Mouse (Mus musculus): ENCODE measurements around the gene Bcat1. TPM values are rescaled to one million over a fixed set of nuclear protein-coding genes. Genes with fewer than 3 reads are reported as not detected.

Bcat1 gene
- polyA plus RNA-seq, 1 experiment from 2014 or later: 1.2 TPM

DNA sequence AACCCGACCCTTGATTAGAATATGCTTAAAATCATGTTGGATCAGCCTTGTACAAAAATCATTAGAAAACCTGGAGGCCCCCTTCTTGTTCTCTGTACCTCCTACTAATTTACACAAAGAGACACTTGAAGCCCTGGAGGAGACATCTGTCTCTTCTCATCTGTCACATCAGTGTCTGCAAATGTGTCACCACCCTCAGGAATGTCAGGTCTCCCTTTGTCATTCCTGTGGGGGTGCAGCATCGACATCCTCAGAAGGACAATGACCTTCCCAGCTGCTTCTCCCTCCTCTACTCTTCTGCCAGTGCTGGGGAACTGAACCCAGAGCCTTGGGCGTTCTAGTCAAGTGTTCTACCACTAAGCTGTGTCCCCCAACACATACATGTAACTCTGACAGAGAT, 83.9 kb downstream of the Bcat1 start:
- Histone ChIP-seq H3K4me1 (ENCODE audit: control insufficient read depth, low read depth, low read length) (no peaks in the 10 kb centered on the region), H3K9ac (ENCODE audit: low read depth, low read length) (no peak overlapping the region), H3K4me3 (ENCODE audit: low read depth, low read length) (no peak overlapping the region), H3K4me2 (ENCODE audit: low read depth, low read length) (no peak overlapping the region), H3K36me3 (ENCODE audit: control insufficient read depth, insufficient read depth) (no peaks in the 10 kb centered on the region), H3K27ac (ENCODE audit: low read length) (no peak overlapping the region), H3K9me3 (replicated peaks; ENCODE audit: control insufficient read depth, low read length) (no peaks in the 10 kb centered on the region; the same call in 1 of the 2 replicates), H3K27me3 (ENCODE audit: control insufficient read depth, insufficient read depth, low read depth, low read length) (no peaks in the 10 kb centered on the region)
- ATAC-seq (ENCODE audit: low read depth): no peak
- WGBS (ENCODE audit: insufficient replicate concordance): 41% methylated on average over 3 of the region's 3 CpGs

DNA sequence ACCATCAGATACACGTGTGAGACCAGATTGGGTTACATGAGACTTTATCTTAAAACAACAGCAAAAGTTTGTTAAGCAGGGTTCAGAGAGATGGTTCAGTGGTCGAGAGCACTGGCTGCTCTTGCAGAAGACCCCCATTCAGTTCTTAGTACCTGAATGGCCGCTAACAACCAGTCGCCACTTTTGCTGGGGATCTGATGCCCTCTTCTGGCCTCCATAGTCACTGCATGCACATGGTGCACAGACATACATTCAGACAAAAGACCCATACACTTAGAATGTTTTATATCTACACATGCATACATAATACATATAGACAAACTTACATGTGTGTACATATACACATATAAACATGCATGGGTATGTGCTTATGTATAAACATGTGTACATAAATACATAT, 86.8 kb downstream of the Bcat1 start:
- H3K4me2 ChIP-seq (ENCODE audit: low read depth, low read length): no peak overlapping the region
- H3K4me3 ChIP-seq (ENCODE audit: low read depth, low read length): no peak overlapping the region
- no peaks in the 10 kb centered on the region for H3K27me3 ChIP-seq (ENCODE audit: control insufficient read depth, insufficient read depth, low read depth, low read length)
- no peak overlapping the region for H3K9ac ChIP-seq (ENCODE audit: low read depth, low read length)
- H3K27ac ChIP-seq (ENCODE audit: low read length): no peak overlapping the region
- ATAC-seq (ENCODE audit: low read depth): no peak
- H3K36me3 ChIP-seq (ENCODE audit: control insufficient read depth, insufficient read depth): no peaks in the 10 kb centered on the region
- H3K9me3 ChIP-seq (replicated peaks; ENCODE audit: control insufficient read depth, low read length): no peaks in the 10 kb centered on the region; the same call in 1 of the 2 replicates
- no peaks in the 10 kb centered on the region for H3K4me1 ChIP-seq (ENCODE audit: control insufficient read depth, low read depth, low read length)
- 68% methylated on average over 4 of the region's 4 CpGs for WGBS (ENCODE audit: insufficient replicate concordance)

DNA sequence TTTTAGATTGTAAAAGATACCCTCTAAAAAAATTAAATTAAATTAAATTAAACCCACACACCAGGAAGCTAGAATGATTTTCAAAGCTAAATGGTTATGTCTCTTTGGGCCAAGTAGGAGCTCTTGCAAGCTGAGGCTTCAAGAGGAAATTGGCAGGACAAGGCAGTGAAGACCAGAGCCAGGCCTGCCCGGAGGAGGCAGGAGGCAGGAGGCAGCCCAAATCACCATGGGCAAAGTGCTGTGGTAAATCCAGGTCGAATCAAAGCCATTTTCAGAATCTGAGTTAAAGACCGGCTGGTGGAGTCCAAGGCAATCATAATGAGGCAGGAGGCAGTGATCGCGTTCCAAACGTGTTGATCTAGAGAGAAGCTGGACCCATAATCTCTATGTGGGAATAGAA, 88.3 kb downstream of the Bcat1 start:
- Histone ChIP-seq H3K9me3 (replicated peaks; ENCODE audit: control insufficient read depth, low read length) (no peaks in the 10 kb centered on the region; the same call in 1 of the 2 replicates), H3K4me3 (ENCODE audit: low read depth, low read length) (no peak overlapping the region), H3K36me3 (ENCODE audit: control insufficient read depth, insufficient read depth) (no peaks in the 10 kb centered on the region), H3K27ac (ENCODE audit: low read length) (no peak overlapping the region), H3K9ac (ENCODE audit: low read depth, low read length) (no peak overlapping the region), H3K27me3 (ENCODE audit: control insufficient read depth, insufficient read depth, low read depth, low read length) (no peaks in the 10 kb centered on the region), H3K4me1 (ENCODE audit: control insufficient read depth, low read depth, low read length) (no peaks in the 10 kb centered on the region), H3K4me2 (ENCODE audit: low read depth, low read length) (no peak overlapping the region)
- WGBS (ENCODE audit: insufficient replicate concordance): 60% methylated on average over 6 of the region's 6 CpGs
- ATAC-seq (ENCODE audit: low read depth): no peak

DNA sequence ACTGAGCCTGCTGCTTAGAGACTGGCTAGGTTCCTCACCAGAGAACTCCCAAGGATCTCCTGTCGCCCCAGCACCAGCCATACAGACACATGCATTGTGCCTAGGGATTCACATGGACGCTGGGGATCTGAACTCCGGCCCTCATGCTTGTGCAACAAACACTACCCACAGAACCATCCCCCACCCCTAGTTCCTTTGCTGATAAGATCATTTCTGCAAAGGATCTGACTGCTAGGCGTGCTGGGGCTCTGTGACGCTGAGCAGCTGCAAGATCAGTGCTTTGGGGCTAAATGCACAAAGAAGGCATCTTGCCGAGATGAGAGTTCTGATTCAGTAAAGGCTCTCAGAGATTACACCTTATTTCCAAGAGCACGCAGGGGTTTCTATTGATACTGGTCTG, 88.8 kb downstream of the Bcat1 start:
- WGBS (ENCODE audit: insufficient replicate concordance): 41% methylated on average over 7 of the region's 7 CpGs
- no peaks in the 10 kb centered on the region for H3K27me3 ChIP-seq (ENCODE audit: control insufficient read depth, insufficient read depth, low read depth, low read length)
- H3K9me3 ChIP-seq (replicated peaks; ENCODE audit: control insufficient read depth, low read length): no peaks in the 10 kb centered on the region; the same call in 1 of the 2 replicates
- H3K4me3 ChIP-seq (ENCODE audit: low read depth, low read length): no peak overlapping the region
- H3K36me3 ChIP-seq (ENCODE audit: control insufficient read depth, insufficient read depth): no peaks in the 10 kb centered on the region
- H3K9ac ChIP-seq (ENCODE audit: low read depth, low read length): no peak overlapping the region
- no peak overlapping the region for H3K4me2 ChIP-seq (ENCODE audit: low read depth, low read length)
- no peak overlapping the region for H3K27ac ChIP-seq (ENCODE audit: low read length)
- no peak for ATAC-seq (ENCODE audit: low read depth)
- H3K4me1 ChIP-seq (ENCODE audit: control insufficient read depth, low read depth, low read length): no peaks in the 10 kb centered on the region

DNA sequence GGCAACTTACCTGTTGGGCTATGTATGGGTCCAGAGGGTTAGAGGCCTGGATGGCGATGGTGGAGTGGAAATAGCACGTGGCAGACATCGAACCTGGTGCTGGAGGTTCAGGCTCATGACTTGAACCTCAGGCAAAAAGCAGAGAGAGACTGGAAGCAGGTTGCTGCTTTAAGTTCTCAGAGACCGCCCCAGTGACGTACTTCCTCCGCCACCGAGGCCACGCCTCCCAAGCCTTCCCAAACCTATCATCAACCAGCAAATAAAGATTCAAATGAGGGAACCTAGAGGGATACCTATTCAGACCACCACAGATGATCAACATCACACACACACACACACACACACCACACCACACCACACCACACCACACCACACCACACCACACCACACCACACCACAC, 91.8 kb downstream of the Bcat1 start:
- no peak overlapping the region for H3K4me3 ChIP-seq (ENCODE audit: low read depth, low read length)
- ATAC-seq (ENCODE audit: low read depth): no peak
- 82% methylated on average over 8 of the region's 8 CpGs for WGBS (ENCODE audit: insufficient replicate concordance)
- H3K4me1 ChIP-seq (ENCODE audit: control insufficient read depth, low read depth, low read length): no peaks in the 10 kb centered on the region
- H3K27ac ChIP-seq (ENCODE audit: low read length): no peak overlapping the region
- no peaks in the 10 kb centered on the region; the same call in 1 of the 2 replicates for H3K9me3 ChIP-seq (replicated peaks; ENCODE audit: control insufficient read depth, low read length)
- no peaks in the 10 kb centered on the region for H3K36me3 ChIP-seq (ENCODE audit: control insufficient read depth, insufficient read depth)
- no peak overlapping the region for H3K9ac ChIP-seq (ENCODE audit: low read depth, low read length)
- H3K4me2 ChIP-seq (ENCODE audit: low read depth, low read length): no peak overlapping the region
- H3K27me3 ChIP-seq (ENCODE audit: control insufficient read depth, insufficient read depth, low read depth, low read length): no peaks in the 10 kb centered on the region

DNA sequence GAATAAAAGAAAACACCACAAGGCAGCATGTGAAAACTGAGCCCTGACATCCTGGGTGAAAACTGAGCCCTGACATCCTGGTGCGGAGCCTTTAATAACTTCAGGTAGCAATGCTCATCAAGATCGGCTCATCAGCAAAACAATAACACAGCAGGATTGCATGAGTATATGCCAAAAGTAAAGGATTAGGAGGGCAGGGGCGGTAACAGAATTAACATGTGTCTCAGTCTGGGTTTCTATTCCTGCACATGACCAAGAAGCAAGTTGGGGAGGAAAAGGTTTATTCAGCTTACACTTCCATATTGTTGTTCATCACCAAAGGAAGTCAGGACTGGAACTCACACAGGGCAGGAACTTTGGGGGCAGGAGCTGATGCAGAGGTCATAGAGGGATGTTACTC, 93.9 kb downstream of the Bcat1 start:
- WGBS (ENCODE audit: insufficient replicate concordance): 72% methylated on average over 3 of the region's 3 CpGs
- no peak overlapping the region for H3K4me3 ChIP-seq (ENCODE audit: low read depth, low read length)
- no peak overlapping the region for H3K9ac ChIP-seq (ENCODE audit: low read depth, low read length)
- H3K27me3 ChIP-seq (ENCODE audit: control insufficient read depth, insufficient read depth, low read depth, low read length): no peaks in the 10 kb centered on the region
- ATAC-seq (ENCODE audit: low read depth): no peak
- H3K27ac ChIP-seq (ENCODE audit: low read length): no peak overlapping the region
- H3K4me1 ChIP-seq (ENCODE audit: control insufficient read depth, low read depth, low read length): no peaks in the 10 kb centered on the region
- no peaks in the 10 kb centered on the region for H3K36me3 ChIP-seq (ENCODE audit: control insufficient read depth, insufficient read depth)
- H3K4me2 ChIP-seq (ENCODE audit: low read depth, low read length): no peak overlapping the region
- no peaks in the 10 kb centered on the region for H3K9me3 ChIP-seq (replicated peaks; ENCODE audit: control insufficient read depth, low read length)

DNA sequence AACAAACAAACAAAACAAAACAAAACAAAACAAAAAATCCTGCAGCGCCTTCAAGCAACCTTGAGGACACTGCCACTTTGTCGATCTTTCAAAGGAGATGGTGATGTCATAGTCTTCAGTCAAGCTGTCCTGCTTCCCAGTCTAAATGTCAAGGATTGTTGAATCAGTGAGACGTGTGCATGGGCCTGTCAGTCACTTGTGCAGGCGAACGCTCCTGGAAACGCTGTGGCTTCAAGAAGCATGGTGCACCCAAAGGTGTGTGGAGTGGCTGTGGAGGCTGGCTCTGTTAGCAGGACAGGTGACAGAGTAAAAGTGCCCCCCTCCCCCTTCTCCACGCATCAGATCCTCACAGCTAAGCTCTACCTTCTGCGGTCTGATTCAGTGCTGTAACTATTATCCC, 103.6 kb downstream of the Bcat1 start:
- Histone ChIP-seq H3K27ac (ENCODE audit: low read length) (no peak overlapping the region), H3K4me1 (ENCODE audit: control insufficient read depth, low read depth, low read length) (no peaks in the 10 kb centered on the region), H3K36me3 (ENCODE audit: control insufficient read depth, insufficient read depth) (no peaks in the 10 kb centered on the region), H3K27me3 (ENCODE audit: control insufficient read depth, insufficient read depth, low read depth, low read length) (no peaks in the 10 kb centered on the region), H3K9me3 (replicated peaks; ENCODE audit: control insufficient read depth, low read length) (no peaks in the 10 kb centered on the region), H3K9ac (ENCODE audit: low read depth, low read length) (no peak overlapping the region), H3K4me2 (ENCODE audit: low read depth, low read length) (no peak overlapping the region), H3K4me3 (ENCODE audit: low read depth, low read length) (no peak overlapping the region)
- no peak for ATAC-seq (ENCODE audit: low read depth)
- WGBS (ENCODE audit: insufficient replicate concordance): 64% methylated on average over 8 of the region's 8 CpGs

DNA sequence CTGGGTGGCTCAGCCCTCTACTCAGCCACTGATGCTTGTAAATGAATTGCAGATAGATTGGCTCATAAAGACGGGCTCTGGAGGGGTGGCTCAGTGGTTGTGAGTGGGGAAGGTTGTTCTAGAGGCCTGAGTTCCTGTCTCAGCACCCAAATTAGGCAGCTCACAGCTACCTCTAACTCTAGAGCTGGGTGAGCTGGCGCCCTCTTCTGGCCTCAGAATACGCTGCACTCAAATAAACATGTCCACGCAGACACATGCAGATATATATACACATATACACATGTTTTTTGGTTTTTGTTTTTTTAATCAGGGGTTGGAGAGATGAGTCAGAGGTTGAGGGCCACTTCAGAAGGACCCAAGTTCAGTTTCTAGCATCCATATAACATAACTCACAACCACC, 105.1 kb downstream of the Bcat1 start:
- Histone ChIP-seq H3K4me3 (ENCODE audit: low read depth, low read length) (no peak overlapping the region), H3K27me3 (ENCODE audit: control insufficient read depth, insufficient read depth, low read depth, low read length) (no peaks in the 10 kb centered on the region), H3K9ac (ENCODE audit: low read depth, low read length) (no peak overlapping the region), H3K9me3 (replicated peaks; ENCODE audit: control insufficient read depth, low read length) (no peaks in the 10 kb centered on the region), H3K4me2 (ENCODE audit: low read depth, low read length) (no peak overlapping the region), H3K36me3 (ENCODE audit: control insufficient read depth, insufficient read depth) (no peaks in the 10 kb centered on the region), H3K4me1 (ENCODE audit: control insufficient read depth, low read depth, low read length) (no peaks in the 10 kb centered on the region), H3K27ac (ENCODE audit: low read length) (no peak overlapping the region)
- ATAC-seq (ENCODE audit: low read depth): no peak
- 70% methylated on average over 4 of the region's 4 CpGs for WGBS (ENCODE audit: insufficient replicate concordance)

DNA sequence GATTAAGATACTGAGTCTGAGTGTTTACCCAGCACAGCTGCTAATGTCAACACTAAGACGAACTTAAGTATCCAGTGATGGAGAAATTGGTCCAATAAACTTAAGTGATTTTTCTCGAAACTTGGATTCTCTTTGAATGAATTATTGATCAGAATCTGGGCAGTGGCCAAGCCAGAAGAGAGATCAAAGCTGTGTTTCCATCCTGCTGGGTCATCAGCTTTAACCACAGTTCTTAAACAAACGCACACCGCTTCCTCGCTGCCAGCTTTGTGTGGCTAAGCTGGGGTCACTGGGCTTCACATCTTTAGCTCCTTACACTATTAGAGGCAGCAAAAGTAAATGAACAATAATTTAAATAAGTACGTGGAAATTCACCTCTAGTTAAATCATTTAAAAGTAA, 108.4 kb downstream of the Bcat1 start:
- Histone ChIP-seq H3K9me3 (replicated peaks; ENCODE audit: control insufficient read depth, low read length) (no peaks in the 10 kb centered on the region), H3K27ac (ENCODE audit: low read length) (no peak overlapping the region), H3K9ac (ENCODE audit: low read depth, low read length) (no peak overlapping the region), H3K4me2 (ENCODE audit: low read depth, low read length) (no peak overlapping the region), H3K4me1 (ENCODE audit: control insufficient read depth, low read depth, low read length) (no peaks in the 10 kb centered on the region), H3K36me3 (ENCODE audit: control insufficient read depth, insufficient read depth) (no peaks in the 10 kb centered on the region), H3K4me3 (ENCODE audit: low read depth, low read length) (no peak overlapping the region), H3K27me3 (ENCODE audit: control insufficient read depth, insufficient read depth, low read depth, low read length) (no peaks in the 10 kb centered on the region)
- no peak for ATAC-seq (ENCODE audit: low read depth)
- 43% methylated on average over 6 of the region's 6 CpGs for WGBS (ENCODE audit: insufficient replicate concordance)

DNA sequence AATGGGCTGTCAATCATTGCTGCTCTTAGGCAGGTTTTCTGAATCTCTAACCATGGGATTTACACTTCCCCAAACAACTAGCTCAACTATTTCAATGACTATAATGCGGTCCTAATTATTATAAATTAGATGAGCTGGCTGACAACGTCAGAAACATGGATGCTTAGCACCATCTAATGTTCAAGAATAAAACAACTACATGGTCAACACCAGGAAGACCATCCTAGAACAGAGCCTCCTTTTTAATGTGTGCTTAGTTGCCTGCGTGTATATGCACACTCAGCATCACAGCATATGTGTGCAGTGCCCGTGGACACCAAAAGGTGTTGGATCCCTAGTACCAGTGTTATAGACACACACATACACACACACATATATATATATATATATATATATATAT, 111.8 kb downstream of the Bcat1 start:
- Histone ChIP-seq H3K4me1 (ENCODE audit: control insufficient read depth, low read depth, low read length) (no peaks in the 10 kb centered on the region), H3K9me3 (replicated peaks; ENCODE audit: control insufficient read depth, low read length) (no peaks in the 10 kb centered on the region), H3K36me3 (ENCODE audit: control insufficient read depth, insufficient read depth) (no peaks in the 10 kb centered on the region), H3K4me2 (ENCODE audit: low read depth, low read length) (no peak overlapping the region), H3K4me3 (ENCODE audit: low read depth, low read length) (no peak overlapping the region), H3K27me3 (ENCODE audit: control insufficient read depth, insufficient read depth, low read depth, low read length) (no peaks in the 10 kb centered on the region), H3K9ac (ENCODE audit: low read depth, low read length) (no peak overlapping the region), H3K27ac (ENCODE audit: low read length) (no peak overlapping the region)
- ATAC-seq (ENCODE audit: low read depth): no peak
- WGBS (ENCODE audit: insufficient replicate concordance): 60% methylated on average over 4 of the region's 4 CpGs

All from liver, embryonic 16.5 days (tissue).